Mouse (Mus musculus): ENCODE measurements at regions not wholly inside any gene's neighbourhood (a gene's known extent, or its start where the extent isn't known, plus 50 kb on each side); places are given as distances from the start of the nearest gene placed in this dataset.

GRCm38 (mm10) chr2:92544364-92545151 is 54.9 kb upstream of the Chst1 start:
- Histone ChIP-seq H3K27ac (replicated peaks) (no peak overlapping the region), H3K9ac (replicated peaks) (no peak overlapping the region), H3K36me3 (no peaks in the 10 kb centered on the region), H3K27me3 (replicated peaks) (no peaks in the 10 kb centered on the region), H3K4me2 (peak overlapping the region; percentile 15; the same call in 1 of the 2 replicates), H3K4me1 (peaks cover 14% of the 10 kb centered on the region), H3K9me3 (replicated peaks) (no peaks in the 10 kb centered on the region), H3K4me3 (replicated peaks) (no peak overlapping the region)
- 14% methylated on average over 15 of the region's 15 CpGs for WGBS
- peak; percentile 66 for ATAC-seq (ENCODE audit: low FRiP score)

- no peak overlapping the region for H3K4me3 ChIP-seq (replicated peaks)
Measured at GRCm38 (mm10) chr2:92540841-92541240, 58.7 kb upstream of the Chst1 start.

GRCm38 (mm10) chr2:92531996-92532395 is 67.5 kb upstream of the Chst1 start:
- H3K4me2 ChIP-seq: no peak overlapping the region
- WGBS: 92% methylated on average over 5 of the region's 5 CpGs
- no peak for ATAC-seq (ENCODE audit: low FRiP score)
- peaks cover 21% of the 10 kb centered on the region for H3K4me1 ChIP-seq
- H3K9me3 ChIP-seq (replicated peaks): no peaks in the 10 kb centered on the region
- no peak overlapping the region for H3K4me3 ChIP-seq (replicated peaks)
- H3K36me3 ChIP-seq: no peaks in the 10 kb centered on the region
- no peaks in the 10 kb centered on the region for H3K27me3 ChIP-seq (replicated peaks)
- H3K27ac ChIP-seq (replicated peaks): no peak overlapping the region
- H3K9ac ChIP-seq (replicated peaks): no peak overlapping the region

More at GRCm38 (mm10) chr2:92540841-92541240, 58.7 kb upstream of the Chst1 start:
- Histone ChIP-seq H3K36me3 (no peaks in the 10 kb centered on the region), H3K9ac (replicated peaks) (no peak overlapping the region), H3K9me3 (replicated peaks) (0 out of 2 replicates have a peak, but pooled peaks cover 4% of the 10 kb centered on the region), H3K4me2 (no peak overlapping the region), H3K27ac (replicated peaks) (no peak overlapping the region), H3K4me1 (peaks cover 14% of the 10 kb centered on the region), H3K27me3 (replicated peaks) (no peaks in the 10 kb centered on the region)
- 59% methylated on average over 5 of the region's 5 CpGs for WGBS
- ATAC-seq (ENCODE audit: low FRiP score): no peak

GRCm38 (mm10) chr2:92530677-92531076 is 68.8 kb upstream of the Chst1 start:
- Histone ChIP-seq H3K27me3 (replicated peaks) (no peaks in the 10 kb centered on the region), H3K4me3 (replicated peaks) (no peak overlapping the region), H3K9me3 (replicated peaks) (no peaks in the 10 kb centered on the region), H3K36me3 (no peaks in the 10 kb centered on the region), H3K4me1 (peaks cover 31% of the 10 kb centered on the region), H3K9ac (replicated peaks) (no peak overlapping the region), H3K4me2 (no peak overlapping the region), H3K27ac (replicated peaks) (no peak overlapping the region)
- WGBS: 18% methylated on average over 4 of the region's 4 CpGs
- no peak for ATAC-seq (ENCODE audit: low FRiP score)

- 35% methylated on average over 14 of the region's 14 CpGs for WGBS
- H3K27ac ChIP-seq (replicated peaks): peak overlapping the region; percentile 86
- H3K4me3 ChIP-seq (replicated peaks): peak overlapping the region; percentile 46
- H3K4me1 ChIP-seq: peaks cover 35% of the 10 kb centered on the region
- H3K4me2 ChIP-seq: peak overlapping the region; percentile 77
- peak; percentile 56 for ATAC-seq (ENCODE audit: low FRiP score)
- no peaks in the 10 kb centered on the region for H3K36me3 ChIP-seq
- no peaks in the 10 kb centered on the region for H3K9me3 ChIP-seq (replicated peaks)
- H3K9ac ChIP-seq (replicated peaks): peak overlapping the region; percentile 56
- no peaks in the 10 kb centered on the region for H3K27me3 ChIP-seq (replicated peaks)
Measured at GRCm38 (mm10) chr2:92529670-92530322, 69.5 kb upstream of the Slc35c1 start.

- H3K27ac ChIP-seq (replicated peaks): peak overlapping the region; percentile 86
- peak overlapping the region; percentile 56 for H3K9ac ChIP-seq (replicated peaks)
- no peaks in the 10 kb centered on the region for H3K36me3 ChIP-seq
- no peaks in the 10 kb centered on the region for H3K27me3 ChIP-seq (replicated peaks)
- peaks cover 35% of the 10 kb centered on the region for H3K4me1 ChIP-seq
- peak overlapping the region; percentile 77 for H3K4me2 ChIP-seq
- peak; percentile 95 for ATAC-seq (ENCODE audit: low FRiP score)
- H3K9me3 ChIP-seq (replicated peaks): no peaks in the 10 kb centered on the region
- WGBS: 6% methylated on average over 24 of the region's 24 CpGs
- peak overlapping the region; percentile 46 for H3K4me3 ChIP-seq (replicated peaks)
Measured at GRCm38 (mm10) chr2:92529071-92529641, 68.8 kb upstream of the Slc35c1 start.

- H3K4me1 ChIP-seq: peaks cover 35% of the 10 kb centered on the region
- no peaks in the 10 kb centered on the region for H3K36me3 ChIP-seq
- 86% methylated on average over 6 of the region's 6 CpGs for WGBS
- peak overlapping the region; percentile 56; the same call in 1 of the 2 replicates for H3K9ac ChIP-seq (replicated peaks)
- H3K4me2 ChIP-seq: peak overlapping the region; percentile 77
- H3K27me3 ChIP-seq (replicated peaks): no peaks in the 10 kb centered on the region
- ATAC-seq (ENCODE audit: low FRiP score): no peak
- H3K9me3 ChIP-seq (replicated peaks): no peaks in the 10 kb centered on the region
- peak overlapping the region; percentile 86; the same call in 1 of the 2 replicates for H3K27ac ChIP-seq (replicated peaks)
- H3K4me3 ChIP-seq (replicated peaks): peak overlapping the region; percentile 46; the same call in 1 of the 2 replicates
Measured at GRCm38 (mm10) chr2:92528119-92528830, 67.9 kb upstream of the Slc35c1 start.

- WGBS: 73% methylated on average over 5 of the region's 5 CpGs
- Histone ChIP-seq H3K27me3 (replicated peaks) (no peaks in the 10 kb centered on the region), H3K9me3 (replicated peaks) (no peaks in the 10 kb centered on the region), H3K4me3 (replicated peaks) (no peak overlapping the region), H3K4me2 (no peak overlapping the region), H3K4me1 (peaks cover 35% of the 10 kb centered on the region), H3K9ac (replicated peaks) (no peak overlapping the region), H3K27ac (replicated peaks) (no peak overlapping the region), H3K36me3 (no peaks in the 10 kb centered on the region)
- no peak for ATAC-seq (ENCODE audit: low FRiP score)
Measured at GRCm38 (mm10) chr2:92526676-92527395, 66.5 kb upstream of the Slc35c1 start.

- no peak overlapping the region for H3K4me3 ChIP-seq (replicated peaks)
- no peak overlapping the region for H3K27ac ChIP-seq (replicated peaks)
- no peak for ATAC-seq (ENCODE audit: low FRiP score)
- WGBS: 26% methylated on average over 7 of the region's 7 CpGs
- H3K36me3 ChIP-seq: no peaks in the 10 kb centered on the region
- no peak overlapping the region for H3K4me2 ChIP-seq
- no peaks in the 10 kb centered on the region for H3K9me3 ChIP-seq (replicated peaks)
- peaks cover 35% of the 10 kb centered on the region for H3K4me1 ChIP-seq
- H3K27me3 ChIP-seq (replicated peaks): no peaks in the 10 kb centered on the region
- no peak overlapping the region for H3K9ac ChIP-seq (replicated peaks)
Measured at GRCm38 (mm10) chr2:92525628-92526027, 65.3 kb upstream of the Slc35c1 start.

- Histone ChIP-seq H3K4me1 (peaks cover 31% of the 10 kb centered on the region), H3K9ac (replicated peaks) (no peak overlapping the region), H3K4me3 (replicated peaks) (no peak overlapping the region), H3K27me3 (replicated peaks) (no peaks in the 10 kb centered on the region), H3K27ac (replicated peaks) (no peak overlapping the region), H3K9me3 (replicated peaks) (no peaks in the 10 kb centered on the region), H3K4me2 (no peak overlapping the region), H3K36me3 (no peaks in the 10 kb centered on the region)
- 63% methylated on average over 10 of the region's 10 CpGs for WGBS
- no peak for ATAC-seq (ENCODE audit: low FRiP score)
Measured at GRCm38 (mm10) chr2:92525062-92525623, 64.8 kb upstream of the Slc35c1 start.

All from neural tube, embryonic 15.5 days (tissue).